In the genomic region with DNA sequence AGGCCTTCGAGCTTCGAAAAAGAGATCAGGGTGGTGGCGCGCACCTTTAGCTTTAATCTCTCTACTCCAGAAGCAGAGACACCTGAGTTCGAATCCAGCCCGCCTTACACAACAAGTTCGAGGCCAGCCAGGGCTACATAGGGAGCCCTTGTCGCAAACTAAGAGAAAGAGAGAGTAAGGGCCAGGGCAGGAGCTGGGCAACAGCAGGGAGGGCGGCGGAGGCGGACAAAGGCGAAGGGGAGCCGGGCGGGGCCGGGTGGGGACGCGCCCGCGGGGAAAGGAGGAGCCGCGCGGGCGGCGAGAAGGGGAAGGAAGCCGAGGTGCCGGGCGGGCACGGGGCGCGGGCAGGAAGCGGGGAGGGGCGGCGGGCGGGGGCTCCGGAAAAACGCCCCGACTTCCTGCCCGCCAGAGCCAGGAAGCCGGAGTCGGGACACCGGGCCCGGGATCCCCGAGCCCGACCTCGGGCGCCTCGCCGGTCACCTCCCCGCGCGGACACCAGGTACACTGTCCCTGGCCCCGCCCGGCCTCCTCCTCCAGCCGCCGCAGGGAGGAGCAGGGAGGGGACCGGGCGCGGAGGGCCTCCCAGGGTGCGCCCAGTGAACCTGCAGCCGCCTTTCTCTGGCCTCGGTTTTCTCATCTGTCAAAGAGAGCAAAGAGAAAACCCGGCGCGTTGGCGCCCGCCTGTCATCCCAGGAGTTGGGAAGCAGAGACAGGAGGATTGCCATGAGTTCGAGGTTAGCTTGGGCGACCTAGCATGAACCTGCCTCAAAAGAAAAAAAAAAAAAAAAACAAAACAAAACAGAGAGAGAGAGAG, we compare ENCODE assay signal across 8 mouse cellular contexts. TPM values are rescaled to one million over a fixed set of nuclear protein-coding genes. Genes with fewer than 3 reads are reported as not detected.
A peak's percentile ranks its signal among the peaks of the same experiment; 100 is the strongest.
DNase-seq lines count a peak whose midpoint lies in the region; ATAC-seq and TF ChIP-seq lines count a peak whose summit lies in the region.

A gene (plus strand): TSS at position 283 of the 814 bp plus-strand sequence.

- H3K4me1 ChIP-seq in heart, adult 2 months (ENCODE audit: control insufficient read depth, insufficient read depth, low read length), result peaks cover 8% of the 10 kb centered on the region
- H3K4me1 ChIP-seq in liver, adult 2 months (ENCODE audit: control insufficient read depth, insufficient read depth, low read length), result peaks cover 11% of the 10 kb centered on the region
- peaks cover 33% of the 10 kb centered on the region for H3K4me1 ChIP-seq in stomach, embryonic 15.5 days

- H3K4me3 ChIP-seq in heart, adult 2 months, result peak within 1 kb of the TSS; percentile 82
- H3K4me3 ChIP-seq in liver, adult 2 months (ENCODE audit: insufficient read depth, low read depth, low read length), result peak within 1 kb of the TSS; percentile 72
- H3K4me3 ChIP-seq in stomach, embryonic 15.5 days (replicated peaks), result peak within 1 kb of the TSS; percentile 78

- TF ChIP-seq EP300 in heart, adult 2 months (IDR thresholded peaks at IDR 0.05; ENCODE audit: insufficient read depth, low read depth, low read length), result no peak

- H3K9ac ChIP-seq in heart, adult 2 months (ENCODE audit: low read depth, low read length), result peak within 1 kb of the TSS; percentile 94
- H3K9ac ChIP-seq in liver, adult 2 months (ENCODE audit: low read depth, low read length), result peak within 1 kb of the TSS; percentile 88
- H3K9ac ChIP-seq in stomach, embryonic 15.5 days, result peak within 1 kb of the TSS; percentile 57

- peaks cover 2% of the 10 kb centered on the region; the same call in 1 of the 2 replicates for H3K79me2 ChIP-seq in heart, adult 2 months (replicated peaks; ENCODE audit: control insufficient read depth, insufficient read depth, low read length)
- H3K79me2 ChIP-seq in liver, adult 2 months (ENCODE audit: control insufficient read depth, insufficient read depth, low read length), result peaks cover 8% of the 10 kb centered on the region; the same call in 1 of the 2 replicates

- no peaks in the 10 kb centered on the region for H3K27me3 ChIP-seq in heart, adult 2 months (ENCODE audit: control insufficient read depth, insufficient read depth, low read length)
- H3K27me3 ChIP-seq in liver, adult 2 months (ENCODE audit: control insufficient read depth, insufficient read depth, low read length), result no peaks in the 10 kb centered on the region
- no peaks in the 10 kb centered on the region for H3K27me3 ChIP-seq in stomach, embryonic 15.5 days (replicated peaks)

- no peaks in the 10 kb centered on the region for H3K9me3 ChIP-seq in stomach, embryonic 15.5 days

- intact Hi-C loops in heart, adult 2 months (cut with DNase I), result no loop called here

- TF ChIP-seq POLR2A in heart, adult 2 months (IDR thresholded peaks at IDR 0.05; ENCODE audit: insufficient read depth, low read depth, low read length), result peak; percentile 22
- peak; percentile 40; the same call in 1 of the 2 replicates for TF ChIP-seq POLR2A in liver, adult 2 months (IDR thresholded peaks at IDR 0.05; ENCODE audit: extremely low read depth, insufficient read depth, low read length)

- H3K4me2 ChIP-seq in stomach, embryonic 15.5 days, result peak within 1 kb of the TSS; percentile 76

- 2% methylated on average over 63 of the region's 68 CpGs for WGBS in heart, adult 2 months
- 7% methylated on average over 56 of the region's 68 CpGs for WGBS in liver, adult 2 months
- WGBS in stomach, embryonic 15.5 days, result 3% methylated on average over 65 of the region's 68 CpGs

- peak; percentile 4; the same call in 1 of the 2 replicates for ATAC-seq in monocyte, adult 5-6 weeks (replicated peaks; ENCODE audit: insufficient number of reproducible peaks, low FRiP score, low TSS enrichment, poor library complexity, severe bottlenecking)
- ATAC-seq in stomach, embryonic 15.5 days (ENCODE audit: insufficient read depth, low FRiP score, low read depth), result no peak; the same call in 1 of the 2 replicates

- TF ChIP-seq CTCF in heart, adult 2 months (IDR thresholded peaks at IDR 0.05), result no peak
- TF ChIP-seq CTCF in liver, adult 2 months (IDR thresholded peaks at IDR 0.05; ENCODE audit: low read depth, low read length), result no peak

- H3K36me3 ChIP-seq in heart, adult 2 months (ENCODE audit: control insufficient read depth, insufficient read depth, low read length), result peaks cover 2% of the 10 kb centered on the region; the same call in 1 of the 2 replicates
- H3K36me3 ChIP-seq in liver, adult 2 months (ENCODE audit: control insufficient read depth, insufficient read depth, low read length), result no peaks in the 10 kb centered on the region
- H3K36me3 ChIP-seq in stomach, embryonic 15.5 days, result no peaks in the 10 kb centered on the region; the same call in 1 of the 2 replicates

- H3K27ac ChIP-seq in heart, adult 2 months, result peak within 1 kb of the TSS; percentile 95
- H3K27ac ChIP-seq in liver, adult 2 months (replicated peaks; ENCODE audit: insufficient read depth, low read depth, low read length), result peak within 1 kb of the TSS; percentile 84
- H3K27ac ChIP-seq in stomach, embryonic 15.5 days, result peak within 1 kb of the TSS; percentile 93

- DNase-seq in urinary bladder, adult 18-20 months (ENCODE audit: low spot score in 2 of 2), result peak; percentile 54 to 69
- DNase-seq in urinary bladder, postnatal 10 days (ENCODE audit: low spot score), result no peak
- peak; percentile 67 for DNase-seq in embryo, embryonic 11 days
- peak; percentile 84 to 88 for DNase-seq in heart, adult 2 months
- DNase-seq in kidney, adult 18-20 months, result peak; percentile 83
- DNase-seq in liver, adult 2 months (ENCODE audit: extremely low read depth, low read depth, low spot score), result peak; percentile 43

RNA-seq across cellular contexts. Expression of the gene that starts here (rescaled TPM):
- 10 to 100 TPM; 43.0 to 43.2 TPM for total RNA-seq in heart, adult 2 months (2021)
- 92.8 and 105 TPM in 2 replicates for polyA plus RNA-seq in heart, adult 2 months (2012; rRNA removed)
- total RNA-seq in liver, adult 2 months (2014; rRNA removed), result 8.5 and 15.5 TPM in 2 replicates
- polyA plus RNA-seq in liver, adult 2 months (2012; rRNA removed), result 46.6 and 62.9 TPM in 2 replicates
- 214 to 370 TPM (median 269 TPM) in 3 replicates for total RNA-seq in monocyte, adult 5-6 weeks (2017)
- 86.9 and 97.5 TPM in 2 replicates for polyA plus RNA-seq in stomach, embryonic 15.5 days (2015; fragmentation: Nextera tagmentation; extraction: Ambion mirVana)
